Comparison of ENCODE assay signal across 18 mouse cellular contexts in the genomic region with DNA sequence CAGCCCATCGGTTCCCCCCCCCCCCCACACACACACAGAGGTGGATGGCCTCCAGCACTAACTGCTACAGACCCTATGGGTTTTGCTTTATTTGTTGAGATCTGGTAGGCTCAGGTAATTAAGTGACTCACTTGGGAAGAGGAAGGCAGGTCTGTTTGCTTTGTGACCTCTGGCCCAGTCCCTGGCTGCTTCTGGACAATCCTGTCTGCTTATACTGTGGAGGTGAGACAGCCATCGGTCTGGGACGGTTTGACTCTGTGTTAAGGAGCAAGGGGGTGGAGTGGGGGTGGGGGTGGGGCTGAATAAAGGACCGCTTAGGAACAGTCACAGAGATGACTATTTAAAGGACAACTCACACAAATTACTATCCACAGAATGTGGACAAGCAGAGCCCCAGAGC. TPM values are rescaled to one million over a fixed set of nuclear protein-coding genes. Genes with fewer than 3 reads are reported as not detected.
A peak's percentile ranks its signal among the peaks of the same experiment; 100 is the strongest.
DNase-seq lines count a peak whose midpoint lies in the region; ATAC-seq and TF ChIP-seq lines count a peak whose summit lies in the region.
"Had no signal": no experiment of that assay in that cellular context is flagged by ENCODE, and none has a peak within 500 bp of the region (broad histone marks: within the 10 kb centered on the region; RNA-seq: fewer than 3 reads in every experiment).

No protein-coding gene starts in this region.

- TF ChIP-seq CTCF in kidney, adult 2 months (conservative IDR thresholded peaks at IDR 0.05; ENCODE audit: insufficient read depth, insufficient read length, low read depth, low read length): no peak
- TF ChIP-seq CTCF in intestine, postnatal 0 days (IDR thresholded peaks at IDR 0.05; ENCODE audit: low read depth): no peak
- no peak for TF ChIP-seq CTCF in stomach, postnatal 0 days (IDR thresholded peaks at IDR 0.05; ENCODE audit: low read depth)

- H3K27ac ChIP-seq in kidney, adult 2 months (ENCODE audit: insufficient read depth, low read depth, low read length): no peak overlapping the region
- no peak overlapping the region for H3K27ac ChIP-seq in intestine, postnatal 0 days (ENCODE audit: low read depth, low read length)
- peak overlapping the region; percentile 70 for H3K27ac ChIP-seq in stomach, postnatal 0 days (replicated peaks)
- no peak overlapping the region for H3K27ac ChIP-seq in midbrain, embryonic 10.5 days (replicated peaks)
- H3K27ac ChIP-seq: forebrain, embryonic 12.5 days; heart, embryonic 13.5 days; hindbrain, embryonic 12.5 days; midbrain, embryonic 13.5 days; neural tube, embryonic 15.5 days had no signal

- no peak overlapping the region for H3K4me2 ChIP-seq in intestine, postnatal 0 days (replicated peaks; ENCODE audit: low read depth)
- no peak overlapping the region for H3K4me2 ChIP-seq in stomach, postnatal 0 days (replicated peaks; ENCODE audit: low read depth)
- H3K4me2 ChIP-seq: forebrain, embryonic 12.5 days; heart, embryonic 13.5 days; hindbrain, embryonic 12.5 days; midbrain, embryonic 13.5 days; neural tube, embryonic 15.5 days had no signal

- no peaks in the 10 kb centered on the region for H3K36me3 ChIP-seq in kidney, adult 2 months (ENCODE audit: control insufficient read depth, insufficient read depth, low read length)
- H3K36me3 ChIP-seq in intestine, postnatal 0 days (ENCODE audit: control insufficient read depth, insufficient read depth): no peaks in the 10 kb centered on the region
- no peaks in the 10 kb centered on the region for H3K36me3 ChIP-seq in stomach, postnatal 0 days (ENCODE audit: control insufficient read depth, insufficient read depth, low read length)
- H3K36me3 ChIP-seq in midbrain, embryonic 10.5 days: no peaks in the 10 kb centered on the region
- H3K36me3 ChIP-seq: forebrain, embryonic 12.5 days; heart, embryonic 13.5 days; hindbrain, embryonic 12.5 days; midbrain, embryonic 13.5 days; neural tube, embryonic 15.5 days had no signal

- H3K4me1 ChIP-seq in kidney, adult 2 months (ENCODE audit: control insufficient read depth, insufficient read depth, low read length): no peaks in the 10 kb centered on the region
- peaks cover 15% of the 10 kb centered on the region; the same call in 1 of the 2 replicates for H3K4me1 ChIP-seq in intestine, postnatal 0 days (replicated peaks; ENCODE audit: control insufficient read depth, insufficient read depth, low read length)
- no peaks in the 10 kb centered on the region for H3K4me1 ChIP-seq in stomach, postnatal 0 days (replicated peaks; ENCODE audit: control insufficient read depth, insufficient read depth)
- H3K4me1 ChIP-seq in midbrain, embryonic 10.5 days: peaks cover 8% of the 10 kb centered on the region; the same call in 1 of the 2 replicates
- H3K4me1 ChIP-seq: forebrain, embryonic 12.5 days; hindbrain, embryonic 12.5 days; midbrain, embryonic 13.5 days; neural tube, embryonic 15.5 days had no signal

- H3K9me3 ChIP-seq in intestine, postnatal 0 days (ENCODE audit: control insufficient read depth): no peaks in the 10 kb centered on the region
- H3K9me3 ChIP-seq in stomach, postnatal 0 days (ENCODE audit: control insufficient read depth, low read length): no peaks in the 10 kb centered on the region
- H3K9me3 ChIP-seq in midbrain, embryonic 10.5 days (replicated peaks): no peaks in the 10 kb centered on the region
- H3K9me3 ChIP-seq: forebrain, embryonic 12.5 days; heart, embryonic 13.5 days; hindbrain, embryonic 12.5 days; midbrain, embryonic 13.5 days; neural tube, embryonic 15.5 days had no signal

- no peaks in the 10 kb centered on the region for H3K27me3 ChIP-seq in kidney, adult 2 months (replicated peaks; ENCODE audit: control insufficient read depth, insufficient read depth, low read length)
- no peaks in the 10 kb centered on the region for H3K27me3 ChIP-seq in intestine, postnatal 0 days (replicated peaks; ENCODE audit: control insufficient read depth, insufficient read depth, low read length)
- no peaks in the 10 kb centered on the region for H3K27me3 ChIP-seq in stomach, postnatal 0 days (ENCODE audit: control insufficient read depth, insufficient read depth, low read length)
- H3K27me3 ChIP-seq in midbrain, embryonic 10.5 days (ENCODE audit: low read depth, poor library complexity, severe bottlenecking): no peaks in the 10 kb centered on the region
- H3K27me3 ChIP-seq: forebrain, embryonic 12.5 days; heart, embryonic 13.5 days; hindbrain, embryonic 12.5 days; midbrain, embryonic 13.5 days; neural tube, embryonic 15.5 days had no signal

- no peak for TF ChIP-seq POLR2A in kidney, adult 2 months (IDR thresholded peaks at IDR 0.05; ENCODE audit: low read depth, low read length)

- ATAC-seq in intestine, postnatal 0 days: peak; percentile 74
- ATAC-seq in stomach, postnatal 0 days (ENCODE audit: low FRiP score, low TSS enrichment): peak; percentile 93
- ATAC-seq: inflammation-experienced regulatory T-cells, adult 6 months; midbrain, embryonic 13.5 days had no signal

- no peak overlapping the region for H3K4me3 ChIP-seq in kidney, adult 2 months (ENCODE audit: insufficient read depth, low read depth, low read length)
- no peak overlapping the region for H3K4me3 ChIP-seq in intestine, postnatal 0 days (ENCODE audit: low read depth, low read length)
- H3K4me3 ChIP-seq in stomach, postnatal 0 days (ENCODE audit: low read depth, low read length): no peak overlapping the region
- no peak overlapping the region for H3K4me3 ChIP-seq in midbrain, embryonic 10.5 days
- H3K4me3 ChIP-seq: forebrain, embryonic 12.5 days; heart, embryonic 13.5 days; hindbrain, embryonic 12.5 days; midbrain, embryonic 13.5 days; myocyte; neural tube, embryonic 15.5 days had no signal

- TF ChIP-seq EP300 in stomach, postnatal 0 days (optimal IDR thresholded peaks at IDR 0.05): no peak

- 25% methylated on average over 4 of the region's 4 CpGs for WGBS in kidney, adult 2 months
- WGBS in intestine, postnatal 0 days: 28% methylated on average over 4 of the region's 4 CpGs
- 47% methylated on average over 4 of the region's 4 CpGs for WGBS in stomach, postnatal 0 days
- WGBS in midbrain, embryonic 10.5 days: 55% methylated on average over 4 of the region's 4 CpGs

- peak; percentile 42 for DNase-seq in kidney, adult 2 months
- DNase-seq in kidney, adult 11 months: no peak
- peak; percentile 45 to 77 for DNase-seq in urinary bladder, adult 18-20 months (ENCODE audit: low spot score in 2 of 2)
- no peak for DNase-seq in urinary bladder, postnatal 25 days (ENCODE audit: low spot score)
- peak; percentile 74 for DNase-seq in stomach, postnatal 0 days (ENCODE audit: low spot score)
- DNase-seq in midbrain, embryonic 10.5 days (ENCODE audit: low spot score): no peak
- DNase-seq: cerebellum, postnatal 10 days; embryo, embryonic 11 days; gastrocnemius, postnatal 36 days; thymus, postnatal 4 days had no signal

- no peak overlapping the region for H3K9ac ChIP-seq in intestine, postnatal 0 days (ENCODE audit: low read depth, low read length)
- no peak overlapping the region for H3K9ac ChIP-seq in stomach, postnatal 0 days (ENCODE audit: low read length)
- H3K9ac ChIP-seq: forebrain, embryonic 12.5 days; heart, embryonic 13.5 days; hindbrain, embryonic 12.5 days; midbrain, embryonic 13.5 days; neural tube, embryonic 15.5 days had no signal

RNA-seq across cellular contexts. Expression of gene Dgat2, which starts 17.8 kb away (rescaled TPM):
- 286 and 363 TPM in 2 replicates for polyA plus RNA-seq in kidney, adult 2 months (2012; rRNA removed)
- 1,614 and 1,691 TPM in 2 replicates for polyA plus RNA-seq in intestine, postnatal 0 days (2015; fragmentation: Nextera tagmentation; extraction: Ambion mirVana)
- polyA plus RNA-seq in stomach, postnatal 0 days (2015; fragmentation: Nextera tagmentation; extraction: Ambion mirVana): 307 and 320 TPM in 2 replicates
- 10.9 and 13.6 TPM in 2 replicates for polyA plus RNA-seq in midbrain, embryonic 10.5 days (2016; fragmentation: Nextera tagmentation; extraction: Ambion mirVana)

RNA-seq across cellular contexts. Expression of gene Mogat2, which starts 38.1 kb away (rescaled TPM):
- polyA plus RNA-seq in kidney, adult 2 months (2012; rRNA removed): 29.6 and 29.7 TPM in 2 replicates
- polyA plus RNA-seq in intestine, postnatal 0 days (2015; fragmentation: Nextera tagmentation; extraction: Ambion mirVana): 362 and 402 TPM in 2 replicates
- polyA plus RNA-seq in stomach, postnatal 0 days (2015; fragmentation: Nextera tagmentation; extraction: Ambion mirVana): 8.7 and 9.4 TPM in 2 replicates
- 18.5 and 30.3 TPM in 2 replicates for polyA plus RNA-seq in midbrain, embryonic 10.5 days (2016; fragmentation: Nextera tagmentation; extraction: Ambion mirVana)
- polyA plus RNA-seq: inflammation-experienced regulatory T-cells, adult 6 months had no signal

RNA-seq across cellular contexts. Expression of gene Uvrag, which starts 59.3 kb away (rescaled TPM):
- 8.0 and 17.0 TPM in 2 replicates for polyA plus RNA-seq in kidney, adult 2 months (2012; rRNA removed)
- 12.0 and 17.4 TPM in 2 replicates for polyA plus RNA-seq in intestine, postnatal 0 days (2015; fragmentation: Nextera tagmentation; extraction: Ambion mirVana)
- 9.8 and 10.7 TPM in 2 replicates for polyA plus RNA-seq in stomach, postnatal 0 days (2015; fragmentation: Nextera tagmentation; extraction: Ambion mirVana)
- polyA plus RNA-seq in midbrain, embryonic 10.5 days (2016; fragmentation: Nextera tagmentation; extraction: Ambion mirVana): 9.7 and 10.0 TPM in 2 replicates

Comparison
In these comparisons a context has a peak if more than half of its experiments do, and no peak if none do; other contexts are left out.
1. DNase-seq: peak in kidney, adult 2 months (single experiment), urinary bladder, adult 18-20 months (2 of 2) and stomach, postnatal 0 days (single experiment); none in kidney, adult 11 months (single experiment), urinary bladder, postnatal 25 days (single experiment) and midbrain, embryonic 10.5 days (single experiment).
2. RNA of gene Dgat2, which starts 17.8 kb away (polyA plus RNA-seq): 1,614 to 1,691 TPM in intestine, postnatal 0 days, 307 to 320 TPM in stomach, postnatal 0 days and 286 to 363 TPM in kidney, adult 2 months; 10.9 to 13.6 TPM in midbrain, embryonic 10.5 days; every median in the first group is over 10 times any median in the second.
3. RNA of gene Mogat2, which starts 38.1 kb away (polyA plus RNA-seq): 362 to 402 TPM in intestine, postnatal 0 days; 18.5 to 30.3 TPM in midbrain, embryonic 10.5 days, 29.6 to 29.7 TPM in kidney, adult 2 months and 8.7 to 9.4 TPM in stomach, postnatal 0 days; every median in the first group is over 10 times any median in the second.